Mouse (Mus musculus) B cell, adult 2 months (primary cell): ENCODE measurements around the gene Orm3.

Experiments used
- DNase-seq, 2 experiments: peaks; one replicate each; pipeline ENCODE4 v3.0.0; 2022

Orm3 gene

GRCm38 (mm10) chr4:63403040-63403959 lies 47.3 kb downstream of the Orm3 start, which contains the start of gene Akna:
Akna (minus strand) TSS chr4:63403354.
- DNase-seq = peak; percentile 73 to 74

- DNase-seq = peak; percentile 68 to 70
These were observed 48.2 kb downstream of the Orm3 start for GRCm38 (mm10) chr4:63404205-63404604.

GRCm38 (mm10) chr4:63405051-63405450 lies 49.1 kb downstream of the Orm3 start:
- peak; percentile 77 to 80 for DNase-seq

GRCm38 (mm10) chr4:63405683-63406082 lies 49.7 kb downstream of the Orm3 start:
- DNase-seq = no peak

- DNase-seq = no peak
These were observed 52.3 kb downstream of the Orm3 start for GRCm38 (mm10) chr4:63408247-63408646.

- DNase-seq = peak; percentile 73 to 74
These were observed 52.7 kb downstream of the Orm3 start for GRCm38 (mm10) chr4:63408649-63409048.
